Mouse (Mus musculus): ENCODE data around the gene Nudt22. TPM values are rescaled to one million over a fixed set of nuclear protein-coding genes. Genes with fewer than 3 reads are reported as not detected.

The Nudt22 gene
- polyA plus RNA-seq, 1 experiment from 2014 or later, result 22.4 TPM

DNA sequence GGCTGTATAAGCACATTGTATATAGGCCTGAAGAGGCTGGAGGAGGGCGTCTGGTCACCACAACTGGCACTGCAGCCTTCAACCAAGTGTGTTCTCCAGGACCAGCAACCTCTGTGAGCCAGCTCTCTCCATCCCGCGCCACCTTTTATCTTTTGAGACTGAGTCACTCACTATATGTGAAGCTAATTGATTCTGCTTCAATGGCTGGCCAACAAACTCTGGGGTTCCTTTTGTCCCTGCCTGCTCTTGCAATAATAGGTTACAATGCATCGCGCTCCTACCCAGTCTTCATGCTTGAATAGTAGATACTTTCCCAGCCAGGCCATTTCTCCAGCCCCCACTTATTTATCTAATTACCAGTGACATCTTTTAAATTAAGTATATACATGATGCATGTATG is 12.3 kb downstream of the Nudt22 start:
- H3K36me3 ChIP-seq, result peaks cover 39% of the 10 kb centered on the region
- H3K4me2 ChIP-seq, result no peak overlapping the region
- no peak overlapping the region for H3K27ac ChIP-seq
- H3K4me1 ChIP-seq, result peaks cover 36% of the 10 kb centered on the region
- no peak for ATAC-seq (ENCODE audit: insufficient number of reproducible peaks, insufficient read depth, low FRiP score, low TSS enrichment, low read depth)
- H3K4me3 ChIP-seq, result no peak overlapping the region
- no peaks in the 10 kb centered on the region for H3K27me3 ChIP-seq
- no peak overlapping the region for H3K9ac ChIP-seq
- WGBS, result 93% methylated on average over 5 of the region's 5 CpGs
- no peaks in the 10 kb centered on the region for H3K9me3 ChIP-seq

- Histone ChIP-seq H3K9ac (no peak overlapping the region), H3K9me3 (no peaks in the 10 kb centered on the region), H3K4me1 (peaks cover 44% of the 10 kb centered on the region), H3K4me3 (peak overlapping the region; percentile 66; the same call in 1 of the 2 replicates), H3K27me3 (no peaks in the 10 kb centered on the region), H3K36me3 (peaks cover 59% of the 10 kb centered on the region), H3K4me2 (peak overlapping the region; percentile 85; the same call in 1 of the 2 replicates), H3K27ac (no peak overlapping the region)
- ATAC-seq (ENCODE audit: insufficient number of reproducible peaks, insufficient read depth, low FRiP score, low TSS enrichment, low read depth), result no peak
- 88% methylated on average over 4 of the region's 4 CpGs for WGBS
Observed at GRCm38 (mm10) chr19:6981465-6981864, 14.5 kb downstream of the Nudt22 start.

GRCm38 (mm10) chr19:6980381-6981093 is 15.4 kb downstream of the Nudt22 start, which contains the start of gene Fkbp2:
Gene Fkbp2 (minus strand): TSS chr19:6980501.
- peak within 1 kb of the TSS; percentile 80 for H3K9ac ChIP-seq
- peak within 1 kb of the TSS; percentile 85 for H3K4me2 ChIP-seq
- no peaks in the 10 kb centered on the region for H3K27me3 ChIP-seq
- H3K36me3 ChIP-seq, result peaks cover 55% of the 10 kb centered on the region
- H3K4me1 ChIP-seq, result peaks cover 44% of the 10 kb centered on the region
- H3K4me3 ChIP-seq, result peak within 1 kb of the TSS; percentile 66
- no peaks in the 10 kb centered on the region for H3K9me3 ChIP-seq
- ATAC-seq (ENCODE audit: insufficient number of reproducible peaks, insufficient read depth, low FRiP score, low TSS enrichment, low read depth), result peak; percentile 89
- 2% methylated on average over 38 of the region's 38 CpGs for WGBS
- H3K27ac ChIP-seq, result peak within 1 kb of the TSS; percentile 91

DNA sequence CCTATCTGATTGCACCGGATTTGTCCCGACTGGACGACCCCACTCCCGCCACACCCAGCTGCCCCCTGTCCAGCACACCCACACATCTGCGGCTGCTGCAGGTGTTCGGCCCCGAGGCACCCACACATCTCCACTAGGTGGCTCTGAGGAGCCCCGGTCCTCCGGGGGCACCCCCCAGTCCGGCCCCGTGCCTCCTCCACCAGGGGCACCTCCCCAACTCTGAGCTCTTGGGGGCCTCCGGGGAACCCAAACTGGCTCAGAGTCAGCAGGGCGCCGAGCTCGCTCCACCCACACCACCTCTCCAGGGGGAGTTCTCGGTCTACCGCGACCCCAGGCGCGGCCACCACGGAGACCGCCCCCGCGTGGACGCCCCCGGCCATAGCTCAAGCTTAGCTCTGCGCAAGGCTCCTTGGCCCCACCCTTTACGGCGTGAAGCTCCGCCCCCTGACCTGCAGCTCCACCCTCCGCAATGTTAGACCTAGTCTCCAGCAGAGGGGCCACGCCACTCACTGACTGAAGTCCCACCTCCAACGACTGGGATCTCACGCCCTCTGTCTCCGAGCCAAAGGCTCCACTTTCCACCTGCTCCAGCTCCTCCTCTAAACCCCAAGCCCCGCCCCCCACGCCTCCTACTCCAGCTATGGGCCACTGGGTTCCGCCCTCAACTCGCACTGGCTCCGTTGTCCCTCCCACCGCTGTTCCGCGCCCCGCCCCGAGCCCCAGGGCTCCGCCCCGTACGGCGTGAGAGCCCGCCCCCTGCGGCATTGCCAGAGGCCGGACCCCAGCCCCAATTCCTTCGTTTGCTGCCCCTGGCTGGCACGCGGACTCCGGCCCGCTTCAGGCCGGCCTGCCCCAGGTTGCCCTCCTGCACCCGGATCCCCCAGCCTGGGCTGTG is 16.2 kb downstream of the Nudt22 start:
- Histone ChIP-seq H3K36me3 (peaks cover 47% of the 10 kb centered on the region), H3K27me3 (no peaks in the 10 kb centered on the region), H3K9ac (peak overlapping the region; percentile 80), H3K4me2 (peak overlapping the region; percentile 85), H3K4me3 (peak overlapping the region; percentile 66), H3K4me1 (peaks cover 44% of the 10 kb centered on the region), H3K9me3 (no peaks in the 10 kb centered on the region), H3K27ac (peak overlapping the region; percentile 91)
- peak; percentile 86 for ATAC-seq (ENCODE audit: insufficient number of reproducible peaks, insufficient read depth, low FRiP score, low TSS enrichment, low read depth)
- under 1% methylated on average over 59 of the region's 59 CpGs for WGBS

- WGBS, result 14% methylated on average over 11 of the region's 11 CpGs
- no peaks in the 10 kb centered on the region for H3K27me3 ChIP-seq
- H3K9ac ChIP-seq, result peak overlapping the region; percentile 63
- H3K4me1 ChIP-seq, result peaks cover 46% of the 10 kb centered on the region
- peak overlapping the region; percentile 85 for H3K4me2 ChIP-seq
- H3K27ac ChIP-seq, result peak overlapping the region; percentile 91
- H3K4me3 ChIP-seq, result peak overlapping the region; percentile 66
- peaks cover 43% of the 10 kb centered on the region for H3K36me3 ChIP-seq
- no peak for ATAC-seq (ENCODE audit: insufficient number of reproducible peaks, insufficient read depth, low FRiP score, low TSS enrichment, low read depth)
- H3K9me3 ChIP-seq, result no peaks in the 10 kb centered on the region
Observed at GRCm38 (mm10) chr19:6979001-6979479, 16.9 kb downstream of the Nudt22 start.

DNA sequence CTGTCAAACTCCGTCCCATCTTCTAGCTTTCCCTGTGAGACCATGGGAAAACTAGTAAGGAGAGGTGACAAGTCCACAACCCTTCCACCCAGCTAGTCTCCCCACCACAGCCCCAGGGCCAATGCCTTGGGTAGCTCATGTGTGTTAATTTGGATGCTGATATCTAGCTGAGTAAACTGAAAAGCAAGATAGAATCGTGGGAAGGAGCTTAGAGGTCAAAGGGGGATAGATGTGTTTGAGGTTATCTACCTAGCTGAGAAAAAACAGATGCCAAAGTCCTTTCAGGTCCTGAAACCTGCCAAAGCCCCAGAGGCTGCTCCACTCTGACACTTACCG is 17.3 kb downstream of the Nudt22 start:
- Histone ChIP-seq H3K4me1 (peaks cover 50% of the 10 kb centered on the region), H3K27me3 (no peaks in the 10 kb centered on the region), H3K36me3 (peaks cover 38% of the 10 kb centered on the region), H3K9ac (peak overlapping the region; percentile 63), H3K4me2 (peak overlapping the region; percentile 85), H3K4me3 (peak overlapping the region; percentile 66), H3K9me3 (no peaks in the 10 kb centered on the region), H3K27ac (peak overlapping the region; percentile 91)
- ATAC-seq (ENCODE audit: insufficient number of reproducible peaks, insufficient read depth, low FRiP score, low TSS enrichment, low read depth), result no peak
- WGBS, result 39% methylated on average over 3 of the region's 3 CpGs

DNA sequence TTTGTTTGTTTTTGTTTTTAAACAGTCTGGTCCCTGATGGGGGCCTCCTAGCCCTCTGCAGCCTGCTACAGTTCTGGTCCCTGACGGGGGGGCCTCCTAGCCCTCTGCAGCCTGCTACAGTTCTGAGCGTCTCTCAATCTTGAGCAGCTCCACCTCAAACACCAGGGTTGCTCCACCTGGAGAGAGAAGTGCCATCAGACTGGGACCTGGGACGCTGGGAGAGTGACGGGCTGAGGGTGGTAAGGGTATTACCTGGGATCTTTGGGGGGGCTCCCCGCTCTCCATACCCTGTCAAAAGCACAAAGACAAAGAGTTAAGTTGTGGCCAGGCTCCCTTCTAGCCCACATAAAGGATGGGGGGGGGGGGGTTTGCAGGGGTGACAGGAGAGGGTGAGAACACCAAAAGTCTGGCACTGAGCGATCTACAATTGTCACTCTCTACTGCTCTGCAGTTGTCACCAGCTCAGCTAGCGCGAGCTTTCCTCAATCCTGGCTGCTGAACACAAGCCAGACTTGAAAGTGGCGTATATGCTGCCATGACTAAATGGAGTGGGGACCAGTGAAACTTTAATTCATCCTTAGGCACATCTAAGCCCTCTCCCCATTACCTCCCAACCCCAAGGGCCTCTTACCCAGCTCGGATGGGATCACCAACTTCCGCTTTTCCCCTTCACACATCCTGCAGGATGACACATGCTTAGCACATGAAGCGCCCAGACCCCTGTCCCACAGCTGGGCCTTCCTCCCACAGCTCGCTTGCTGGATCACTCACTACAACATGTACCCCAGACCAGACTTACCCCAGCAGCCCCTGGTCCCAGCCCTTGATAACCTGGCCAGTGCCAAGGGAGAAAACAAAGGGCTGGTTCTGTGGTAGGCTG is 17.9 kb downstream of the Nudt22 start:
- Histone ChIP-seq H3K4me3 (peak overlapping the region; percentile 66; the same call in 1 of the 2 replicates), H3K36me3 (peaks cover 33% of the 10 kb centered on the region), H3K27me3 (no peaks in the 10 kb centered on the region), H3K4me2 (peak overlapping the region; percentile 85), H3K4me1 (peaks cover 50% of the 10 kb centered on the region), H3K9ac (peak overlapping the region; percentile 63; the same call in 1 of the 2 replicates), H3K9me3 (no peaks in the 10 kb centered on the region), H3K27ac (peak overlapping the region; percentile 41; the same call in 1 of the 2 replicates)
- no peak for ATAC-seq (ENCODE audit: insufficient number of reproducible peaks, insufficient read depth, low FRiP score, low TSS enrichment, low read depth)
- 77% methylated on average over 13 of the region's 13 CpGs for WGBS

- under 1% methylated on average over 16 of the region's 16 CpGs for WGBS
- Histone ChIP-seq H3K4me2 (peak within 1 kb of the TSS; percentile 90), H3K4me3 (peak within 1 kb of the TSS; percentile 72), H3K4me1 (peaks cover 65% of the 10 kb centered on the region), H3K27me3 (no peaks in the 10 kb centered on the region), H3K36me3 (peaks cover 23% of the 10 kb centered on the region), H3K27ac (peak within 1 kb of the TSS; percentile 89), H3K9ac (peak within 1 kb of the TSS; percentile 83), H3K9me3 (no peaks in the 10 kb centered on the region)
- ATAC-seq (ENCODE audit: insufficient number of reproducible peaks, insufficient read depth, low FRiP score, low TSS enrichment, low read depth), result no peak
Observed at GRCm38 (mm10) chr19:6975537-6976521, 20.1 kb downstream of the Nudt22 start, which contains the start of gene Plcb3. Gene Plcb3 (minus strand): TSS chr19:6976470.

DNA sequence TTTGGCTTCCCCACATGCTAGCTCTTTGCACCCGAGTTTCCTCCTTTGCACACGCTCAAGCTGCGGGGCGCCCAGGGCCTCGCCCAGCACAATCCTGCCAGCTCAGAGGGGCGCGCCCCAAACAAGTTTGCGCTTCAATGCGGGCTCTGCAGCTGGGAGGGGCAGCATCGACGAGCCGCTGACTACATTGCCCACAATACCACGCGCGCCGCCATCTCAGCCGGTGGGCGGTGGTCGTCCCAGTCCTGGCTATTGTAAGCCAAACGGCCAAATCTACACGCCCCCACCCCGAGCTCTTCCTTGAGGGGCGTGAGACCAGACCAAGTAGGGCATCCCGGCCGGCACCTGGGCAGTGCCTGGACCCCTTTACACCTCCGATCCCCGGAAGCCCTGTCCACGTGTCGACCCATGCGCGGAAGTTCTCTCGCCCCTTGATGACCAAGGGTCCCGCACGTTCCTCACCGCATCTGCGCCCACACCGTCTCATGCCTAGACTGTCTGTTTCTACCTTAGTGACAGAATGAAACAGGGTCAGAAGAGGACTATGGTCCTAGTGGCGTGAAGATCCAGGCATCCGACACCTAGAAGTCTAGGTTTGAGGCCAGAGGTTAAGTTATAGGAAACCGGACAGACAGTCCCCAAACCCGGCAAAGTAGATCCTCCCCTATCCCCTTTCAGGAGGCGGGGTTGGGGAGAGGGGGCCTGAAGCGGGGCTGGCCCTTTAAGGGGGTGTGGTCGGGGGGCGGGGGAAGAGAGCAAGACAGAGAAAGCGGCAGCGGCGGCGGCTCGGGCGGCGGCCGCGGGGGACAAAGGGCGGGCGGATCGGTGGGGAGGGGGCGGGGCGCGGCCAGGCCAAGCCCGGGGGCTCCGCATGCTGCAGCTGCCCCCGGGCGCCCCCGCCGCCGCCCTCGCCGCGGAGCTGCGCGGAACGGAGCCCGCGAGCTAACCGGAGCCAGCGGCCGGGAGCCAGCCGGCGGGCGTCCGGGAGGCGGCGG is 21.4 kb downstream of the Nudt22 start, which contains the start of gene Ppp1r14b:
Gene Ppp1r14b (plus strand): TSS at position 758 of the 995 bp plus-strand sequence.
- Histone ChIP-seq H3K36me3 (peaks cover 23% of the 10 kb centered on the region), H3K27ac (peak within 1 kb of the TSS; percentile 89), H3K4me1 (peaks cover 73% of the 10 kb centered on the region), H3K9ac (peak within 1 kb of the TSS; percentile 83), H3K4me2 (peak within 1 kb of the TSS; percentile 90), H3K4me3 (peak within 1 kb of the TSS; percentile 72), H3K27me3 (no peaks in the 10 kb centered on the region), H3K9me3 (no peaks in the 10 kb centered on the region)
- WGBS, result under 1% methylated on average over 82 of the region's 84 CpGs
- ATAC-seq (ENCODE audit: insufficient number of reproducible peaks, insufficient read depth, low FRiP score, low TSS enrichment, low read depth), result peak; percentile 63

Data from embryonic facial prominence, embryonic 13.5 days (tissue).